Mouse (Mus musculus): ENCODE measurements around the gene Cask. TPM values are rescaled to one million over a fixed set of nuclear protein-coding genes. Genes with fewer than 3 reads are reported as not detected.

Gene Cask
- polyA plus RNA-seq, 1 experiment, result 10.8 TPM

DNA sequence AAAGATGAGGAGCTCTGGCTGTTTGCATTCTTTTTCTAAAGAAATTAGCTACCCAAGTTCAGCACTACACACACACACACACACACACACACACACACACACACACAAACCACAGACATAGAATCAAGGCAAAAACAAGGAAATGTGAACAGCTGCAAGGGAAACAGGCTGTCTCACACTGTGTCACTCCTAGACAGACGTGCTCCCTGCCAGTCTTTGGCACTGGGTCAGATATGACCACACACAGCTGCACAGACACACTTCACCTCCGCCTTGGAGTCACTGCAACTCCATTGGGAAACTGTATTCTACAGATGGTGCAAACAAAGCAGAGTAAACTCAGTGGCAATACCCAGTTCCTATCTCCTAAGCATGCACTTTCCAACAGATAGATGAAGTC lies 274.6 kb downstream of the Cask start:
- 5% methylated on average over 2 of the region's 2 CpGs for WGBS
- H3K27ac ChIP-seq (ENCODE audit: control insufficient read depth, insufficient read depth, low read depth, low read length, poor library complexity), result no peak overlapping the region
- TF ChIP-seq CTCF (IDR thresholded peaks at IDR 0.05; ENCODE audit: control insufficient read depth, insufficient read depth, low read length), result no peak
- no peak for TF ChIP-seq POLR2A (IDR thresholded peaks at IDR 0.05; ENCODE audit: borderline replicate concordance, control insufficient read depth, low read depth, low read length)
- no peak overlapping the region for H3K4me3 ChIP-seq (replicated peaks; ENCODE audit: control insufficient read depth, low read depth, low read length)
- peaks cover 1% of the 10 kb centered on the region for H3K4me1 ChIP-seq (ENCODE audit: control insufficient read depth, insufficient read depth, low read length)

DNA sequence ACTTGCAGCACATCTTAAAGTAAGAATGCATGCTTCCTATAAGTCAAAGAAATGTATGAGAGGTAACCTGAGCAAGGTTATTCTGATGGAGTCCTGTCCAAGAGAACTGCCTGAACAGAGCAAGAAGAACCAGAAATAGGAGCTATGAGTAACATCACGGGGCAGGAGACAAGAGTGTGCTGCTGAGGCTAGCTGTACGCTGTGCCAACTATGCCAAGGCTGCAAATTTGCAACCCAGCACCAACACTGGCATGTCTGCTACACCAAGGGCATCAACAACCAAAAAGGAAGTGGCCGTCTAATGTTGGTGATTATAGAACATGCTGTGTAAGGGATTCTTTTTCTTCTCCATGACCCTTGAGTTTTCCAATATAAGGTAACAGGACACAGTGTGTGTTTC lies 276.3 kb downstream of the Cask start:
- Histone ChIP-seq H3K4me1 (ENCODE audit: control insufficient read depth, insufficient read depth, low read length) (peaks cover 1% of the 10 kb centered on the region), H3K27ac (ENCODE audit: control insufficient read depth, insufficient read depth, low read depth, low read length, poor library complexity) (no peak overlapping the region), H3K4me3 (replicated peaks; ENCODE audit: control insufficient read depth, low read depth, low read length) (no peak overlapping the region)
- no peak for TF ChIP-seq CTCF (IDR thresholded peaks at IDR 0.05; ENCODE audit: control insufficient read depth, insufficient read depth, low read length)
- TF ChIP-seq POLR2A (IDR thresholded peaks at IDR 0.05; ENCODE audit: borderline replicate concordance, control insufficient read depth, low read depth, low read length), result no peak
- WGBS, result 73% methylated on average over 3 of the region's 3 CpGs

DNA sequence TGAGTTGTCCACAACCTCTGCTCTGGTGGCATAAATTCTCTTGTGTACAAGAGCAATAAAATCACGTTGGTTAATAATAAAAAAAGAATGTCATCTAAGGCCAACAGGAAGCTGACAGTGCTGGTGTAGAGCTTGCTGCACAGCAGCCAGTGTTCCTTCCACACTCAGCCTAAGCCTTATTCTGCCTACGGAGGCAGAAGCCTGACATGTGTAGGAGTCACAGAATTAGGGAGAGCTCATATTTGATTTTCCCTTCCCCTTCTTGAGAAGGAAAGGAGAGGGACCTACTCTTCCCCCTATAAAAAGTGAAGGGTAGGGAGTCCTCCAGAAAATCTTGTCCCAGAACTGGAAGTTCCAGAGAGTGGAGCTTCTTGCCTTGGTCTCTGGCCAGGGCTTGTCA lies 276.9 kb downstream of the Cask start:
- Histone ChIP-seq H3K4me3 (replicated peaks; ENCODE audit: control insufficient read depth, low read depth, low read length) (no peak overlapping the region), H3K27ac (ENCODE audit: control insufficient read depth, insufficient read depth, low read depth, low read length, poor library complexity) (no peak overlapping the region), H3K4me1 (ENCODE audit: control insufficient read depth, insufficient read depth, low read length) (peaks cover 1% of the 10 kb centered on the region)
- TF ChIP-seq CTCF (IDR thresholded peaks at IDR 0.05; ENCODE audit: control insufficient read depth, insufficient read depth, low read length) (no peak), POLR2A (IDR thresholded peaks at IDR 0.05; ENCODE audit: borderline replicate concordance, control insufficient read depth, low read depth, low read length) (no peak)
- WGBS, result 37% methylated on average over 2 of the region's 2 CpGs

DNA sequence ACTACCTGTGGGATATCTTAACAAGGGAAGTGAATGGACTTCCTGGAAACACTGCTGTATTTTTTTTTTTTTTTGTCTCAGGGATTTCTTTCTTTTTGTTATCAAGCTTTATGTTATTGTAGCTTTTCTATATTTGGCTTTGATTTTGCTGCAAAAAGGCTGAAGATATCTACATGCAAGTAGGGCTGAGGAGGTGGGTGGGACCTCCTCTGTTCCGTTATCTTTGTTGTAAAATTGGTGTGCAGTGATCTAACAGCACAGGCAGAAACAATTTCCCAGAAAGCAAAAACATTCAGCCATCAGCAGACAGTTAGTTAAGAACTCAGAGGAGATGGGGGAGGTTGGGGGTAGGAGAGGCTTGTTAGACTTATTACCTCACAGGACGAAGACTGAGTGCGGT lies 296.7 kb downstream of the Cask start:
- Histone ChIP-seq H3K4me3 (replicated peaks; ENCODE audit: control insufficient read depth, low read depth, low read length) (no peak overlapping the region), H3K4me1 (ENCODE audit: control insufficient read depth, insufficient read depth, low read length) (no peaks in the 10 kb centered on the region), H3K27ac (ENCODE audit: control insufficient read depth, insufficient read depth, low read depth, low read length, poor library complexity) (no peak overlapping the region)
- 77% methylated on average over 3 of the region's 3 CpGs for WGBS
- TF ChIP-seq POLR2A (IDR thresholded peaks at IDR 0.05; ENCODE audit: borderline replicate concordance, control insufficient read depth, low read depth, low read length) (no peak), CTCF (IDR thresholded peaks at IDR 0.05; ENCODE audit: control insufficient read depth, insufficient read depth, low read length) (no peak)

DNA sequence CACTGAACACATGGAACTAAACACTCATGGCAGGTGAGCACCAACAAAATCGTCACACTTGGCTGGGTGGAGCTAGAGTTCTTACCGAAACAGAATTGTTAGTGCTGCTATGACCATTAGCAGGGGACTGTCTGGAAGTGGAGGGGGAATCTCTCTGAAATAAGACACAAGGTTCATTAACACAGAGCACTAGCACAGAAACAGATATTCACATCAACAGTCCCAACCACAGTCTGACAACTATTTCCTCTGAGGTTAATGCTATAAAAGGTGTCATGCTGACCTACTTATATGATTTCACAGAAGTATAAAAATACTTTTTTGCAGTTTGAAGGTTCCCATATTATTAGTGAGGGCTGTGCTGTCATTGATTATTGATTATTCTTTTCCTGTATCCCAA lies 298.9 kb downstream of the Cask start:
- Histone ChIP-seq H3K4me1 (ENCODE audit: control insufficient read depth, insufficient read depth, low read length) (no peaks in the 10 kb centered on the region), H3K27ac (ENCODE audit: control insufficient read depth, insufficient read depth, low read depth, low read length, poor library complexity) (no peak overlapping the region), H3K4me3 (replicated peaks; ENCODE audit: control insufficient read depth, low read depth, low read length) (no peak overlapping the region)
- no peak for TF ChIP-seq CTCF (IDR thresholded peaks at IDR 0.05; ENCODE audit: control insufficient read depth, insufficient read depth, low read length)
- TF ChIP-seq POLR2A (IDR thresholded peaks at IDR 0.05; ENCODE audit: borderline replicate concordance, control insufficient read depth, low read depth, low read length), result no peak
- 30% methylated on average over 2 of the region's 2 CpGs for WGBS

DNA sequence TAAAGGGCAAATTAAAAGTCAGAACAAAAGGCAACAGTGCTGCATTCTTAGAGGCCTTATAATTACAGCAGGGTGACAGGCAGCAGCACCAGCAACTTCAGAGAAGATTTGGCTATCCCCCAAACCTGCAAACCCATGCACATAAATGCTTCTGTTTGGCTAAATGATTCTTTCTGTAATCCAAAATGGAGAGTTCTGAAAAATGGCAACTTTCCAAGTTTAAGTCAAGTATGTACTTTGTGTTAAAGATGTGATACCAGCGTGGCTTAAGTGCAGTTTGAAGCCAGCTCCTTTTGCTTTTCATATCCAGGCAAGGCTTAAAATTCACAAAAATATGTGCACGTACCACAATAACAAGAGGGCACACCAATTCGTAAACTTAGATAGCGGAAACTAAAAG lies 299.6 kb downstream of the Cask start:
- Histone ChIP-seq H3K4me3 (replicated peaks; ENCODE audit: control insufficient read depth, low read depth, low read length) (no peak overlapping the region), H3K4me1 (ENCODE audit: control insufficient read depth, insufficient read depth, low read length) (no peaks in the 10 kb centered on the region), H3K27ac (ENCODE audit: control insufficient read depth, insufficient read depth, low read depth, low read length, poor library complexity) (no peak overlapping the region)
- TF ChIP-seq POLR2A (IDR thresholded peaks at IDR 0.05; ENCODE audit: borderline replicate concordance, control insufficient read depth, low read depth, low read length), result no peak
- TF ChIP-seq CTCF (IDR thresholded peaks at IDR 0.05; ENCODE audit: control insufficient read depth, insufficient read depth, low read length), result no peak
- 78% methylated on average over 4 of the region's 4 CpGs for WGBS

DNA sequence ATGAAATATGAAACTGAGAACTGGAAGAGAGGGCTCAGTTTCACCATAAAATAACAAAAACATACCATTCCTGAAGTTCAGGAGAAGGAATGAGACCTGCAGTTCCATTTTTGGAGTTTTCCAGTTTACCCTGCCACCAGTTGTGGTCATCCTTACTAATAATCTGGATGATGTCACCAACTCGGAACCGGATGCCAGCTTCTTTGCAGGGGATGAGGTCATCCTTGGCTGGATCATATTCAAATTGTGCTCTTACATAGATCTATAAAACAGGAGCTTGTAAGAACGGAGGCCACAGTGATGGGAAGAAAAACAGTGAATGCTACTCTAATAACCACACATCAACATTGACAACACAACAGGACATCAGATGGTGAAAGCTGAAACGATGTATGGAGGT lies 302.1 kb downstream of the Cask start:
- Histone ChIP-seq H3K4me3 (replicated peaks; ENCODE audit: control insufficient read depth, low read depth, low read length) (no peak overlapping the region), H3K27ac (ENCODE audit: control insufficient read depth, insufficient read depth, low read depth, low read length, poor library complexity) (no peak overlapping the region), H3K4me1 (ENCODE audit: control insufficient read depth, insufficient read depth, low read length) (no peaks in the 10 kb centered on the region)
- WGBS, result 81% methylated on average over 4 of the region's 4 CpGs
- TF ChIP-seq POLR2A (IDR thresholded peaks at IDR 0.05; ENCODE audit: borderline replicate concordance, control insufficient read depth, low read depth, low read length), result no peak
- TF ChIP-seq CTCF (IDR thresholded peaks at IDR 0.05; ENCODE audit: control insufficient read depth, insufficient read depth, low read length), result no peak

DNA sequence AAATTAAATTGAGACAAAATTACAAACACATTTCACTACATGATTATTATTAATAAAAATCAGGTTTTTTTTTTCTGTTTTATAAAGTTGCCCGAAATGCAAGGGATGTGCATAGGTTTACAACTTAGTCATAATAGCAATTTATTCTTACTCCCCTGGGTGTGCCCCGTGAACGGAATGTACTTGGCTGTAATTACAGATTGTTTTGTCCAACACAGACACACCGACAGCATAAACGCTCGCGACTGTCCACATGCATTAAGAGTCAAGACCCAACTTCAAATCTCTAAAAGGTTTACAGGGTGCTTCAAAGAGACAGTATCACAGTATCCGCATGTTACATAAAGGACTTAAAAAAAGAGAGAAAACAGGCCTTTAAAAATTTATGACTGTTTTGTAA lies 329.9 kb downstream of the Cask start:
- H3K4me1 ChIP-seq (ENCODE audit: control insufficient read depth, insufficient read depth, low read length), result peaks cover 2% of the 10 kb centered on the region; the same call in 1 of the 2 replicates
- 88% methylated on average over 8 of the region's 8 CpGs for WGBS
- no peak overlapping the region for H3K27ac ChIP-seq (ENCODE audit: control insufficient read depth, insufficient read depth, low read depth, low read length, poor library complexity)
- TF ChIP-seq POLR2A (IDR thresholded peaks at IDR 0.05; ENCODE audit: borderline replicate concordance, control insufficient read depth, low read depth, low read length), result no peak
- TF ChIP-seq CTCF (IDR thresholded peaks at IDR 0.05; ENCODE audit: control insufficient read depth, insufficient read depth, low read length), result no peak
- no peak overlapping the region for H3K4me3 ChIP-seq (replicated peaks; ENCODE audit: control insufficient read depth, low read depth, low read length)

DNA sequence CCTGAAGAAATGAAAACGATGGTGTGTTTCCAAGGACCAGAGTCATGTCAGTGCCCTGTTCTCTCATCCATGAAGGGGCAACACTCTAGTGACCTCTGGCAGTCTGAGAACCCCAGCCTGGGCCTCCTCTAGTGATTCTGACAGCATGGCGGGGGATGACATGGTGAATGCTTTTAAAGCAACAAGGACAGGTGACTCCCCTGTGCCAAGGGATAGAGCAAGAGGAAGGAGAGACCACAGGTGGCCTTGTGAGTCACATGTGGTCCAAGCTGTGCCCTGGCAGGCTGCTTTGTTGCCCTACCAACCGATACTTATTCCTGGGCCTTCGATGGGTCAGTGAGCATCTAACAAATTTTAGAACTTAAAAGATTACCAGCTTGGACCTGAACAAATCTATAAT lies 330.6 kb downstream of the Cask start:
- no peak overlapping the region for H3K27ac ChIP-seq (ENCODE audit: control insufficient read depth, insufficient read depth, low read depth, low read length, poor library complexity)
- H3K4me1 ChIP-seq (ENCODE audit: control insufficient read depth, insufficient read depth, low read length), result peaks cover 3% of the 10 kb centered on the region; the same call in 1 of the 2 replicates
- no peak for TF ChIP-seq POLR2A (IDR thresholded peaks at IDR 0.05; ENCODE audit: borderline replicate concordance, control insufficient read depth, low read depth, low read length)
- no peak for TF ChIP-seq CTCF (IDR thresholded peaks at IDR 0.05; ENCODE audit: control insufficient read depth, insufficient read depth, low read length)
- 87% methylated on average over 4 of the region's 4 CpGs for WGBS
- no peak overlapping the region for H3K4me3 ChIP-seq (replicated peaks; ENCODE audit: control insufficient read depth, low read depth, low read length)
